Mouse (Mus musculus) T-cell, adult 2 months (primary cell): Measurements from ENCODE around the gene Inppl1.
A peak's percentile ranks its signal among the peaks of the same experiment; 100 is the strongest.

ENCODE experiments used
- DNase-seq: peaks from one replicate; pipeline ENCODE4 v3.0.0; 2022; ENCODE audit warnings: low spot score

Inppl1 gene

DNA sequence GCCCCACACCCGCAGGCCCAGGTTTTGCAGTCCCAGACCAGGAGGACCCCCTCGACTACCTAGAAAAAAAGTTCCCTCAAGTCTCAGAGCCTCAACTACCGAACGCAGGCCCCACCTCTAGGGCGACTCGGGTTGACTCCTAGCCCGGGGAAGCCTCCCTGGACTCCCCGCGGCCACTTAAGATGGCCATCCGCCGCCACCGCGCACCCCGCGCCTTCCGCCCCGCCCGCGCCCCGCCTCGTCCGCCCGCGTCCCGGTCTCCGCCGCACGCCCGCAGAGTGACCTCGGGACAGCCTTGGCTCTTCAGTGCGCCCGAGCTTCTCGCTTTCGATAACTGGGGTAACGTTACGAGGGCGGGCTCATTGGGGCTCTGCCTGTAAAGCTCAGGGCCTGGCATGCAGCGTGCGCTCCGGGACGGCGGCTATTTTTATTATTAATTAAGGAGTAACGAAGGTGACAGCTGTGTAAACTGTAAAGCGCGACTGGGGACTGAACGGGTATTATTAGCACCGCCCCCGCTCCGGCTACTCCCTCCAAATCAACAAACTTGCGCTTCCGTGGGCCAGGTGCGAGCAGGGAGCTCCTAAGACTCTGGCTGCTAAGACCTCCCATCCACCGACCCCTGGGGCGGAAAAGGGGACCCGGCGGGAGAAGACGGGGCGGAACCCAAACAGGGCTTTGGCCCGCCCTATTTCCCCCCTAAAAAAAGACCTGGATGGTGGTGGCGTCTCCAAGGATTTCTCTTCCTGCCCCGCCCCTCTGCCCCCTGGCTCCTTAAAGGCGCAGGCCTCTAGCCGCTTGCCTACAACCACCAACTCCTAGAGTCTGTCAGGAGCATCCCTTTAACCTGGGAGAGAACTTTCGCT, at the start of gene Inppl1:
Gene Inppl1, minus strand, starts transcription at position 624 of the 866 bp plus-strand sequence.
- DNase-seq: peak; percentile 18

DNA sequence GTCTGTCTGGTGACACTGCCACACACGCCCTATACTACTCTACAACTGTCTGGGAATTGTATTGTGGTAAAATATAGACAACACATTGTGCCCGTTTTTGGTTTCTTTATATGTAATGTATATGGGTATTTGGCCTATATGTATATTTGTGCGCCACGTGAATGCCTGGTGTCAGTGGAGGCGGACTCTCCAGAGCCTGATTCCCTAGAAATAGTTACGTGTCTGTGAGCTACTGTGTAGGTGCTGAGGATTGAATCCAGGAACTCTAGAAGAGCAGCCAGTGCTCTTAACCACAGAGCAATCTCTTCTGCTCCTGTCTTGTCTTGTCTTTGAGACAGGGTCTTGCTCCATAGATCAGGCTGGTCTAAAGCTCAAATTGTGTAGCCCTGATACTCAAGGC, 48.2 kb upstream of the Inppl1 start:
- DNase-seq: no peak

DNA sequence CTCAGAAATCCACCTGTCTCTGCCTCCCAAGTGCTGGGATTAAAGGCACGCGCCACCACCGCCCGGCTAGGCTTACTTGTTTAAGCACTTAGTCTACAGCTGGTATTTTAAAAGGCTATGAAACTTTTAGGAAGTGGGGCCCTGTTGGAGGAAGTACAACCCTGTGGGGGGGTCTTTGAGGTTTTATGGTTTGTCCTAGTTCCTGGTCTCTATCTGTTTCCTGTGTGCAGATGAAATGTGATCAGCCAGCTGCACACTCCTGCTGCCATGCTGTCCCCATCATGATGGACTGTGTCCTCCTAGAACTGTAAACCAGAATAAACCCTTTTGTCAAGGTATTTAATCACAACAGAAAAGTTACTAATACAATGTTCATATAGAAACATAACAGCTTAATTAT, 46.1 kb upstream of the Inppl1 start:
- no peak for DNase-seq

DNA sequence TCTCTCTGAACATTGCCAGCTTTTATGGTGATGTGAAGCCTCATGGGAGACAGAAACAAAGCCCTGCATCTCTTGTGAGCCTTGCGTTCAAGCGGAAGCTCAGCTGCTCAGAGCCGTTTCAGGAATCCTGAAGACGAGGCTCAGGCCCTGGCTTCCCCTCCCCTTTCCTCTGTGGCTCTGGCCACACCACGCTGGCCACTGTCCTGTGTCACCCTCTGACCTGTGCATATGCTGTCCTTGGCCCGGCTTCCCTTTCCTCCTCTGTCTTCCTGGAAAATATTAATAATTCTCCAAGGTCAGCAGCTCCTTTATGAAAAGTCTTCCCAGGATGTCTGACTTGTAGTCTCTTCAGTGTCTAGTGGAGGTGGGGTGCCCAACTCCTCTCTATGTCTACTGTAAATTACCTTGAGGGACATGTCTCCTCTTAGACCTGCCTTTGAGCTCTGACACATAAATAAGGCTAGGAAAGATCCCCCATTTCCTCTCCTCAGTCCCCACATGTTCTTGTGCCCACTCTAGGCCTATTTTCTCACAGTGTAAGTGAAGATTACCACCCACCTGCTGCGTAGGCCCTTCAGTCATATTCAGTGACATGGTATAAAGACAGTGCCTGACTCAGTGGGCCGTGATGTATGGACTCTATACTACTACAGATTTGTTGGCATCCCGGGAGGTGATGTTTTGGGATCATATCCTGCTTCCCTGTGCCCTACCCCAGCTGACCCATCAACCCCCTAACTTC, 44.6 kb upstream of the Inppl1 start:
- no peak for DNase-seq

DNA sequence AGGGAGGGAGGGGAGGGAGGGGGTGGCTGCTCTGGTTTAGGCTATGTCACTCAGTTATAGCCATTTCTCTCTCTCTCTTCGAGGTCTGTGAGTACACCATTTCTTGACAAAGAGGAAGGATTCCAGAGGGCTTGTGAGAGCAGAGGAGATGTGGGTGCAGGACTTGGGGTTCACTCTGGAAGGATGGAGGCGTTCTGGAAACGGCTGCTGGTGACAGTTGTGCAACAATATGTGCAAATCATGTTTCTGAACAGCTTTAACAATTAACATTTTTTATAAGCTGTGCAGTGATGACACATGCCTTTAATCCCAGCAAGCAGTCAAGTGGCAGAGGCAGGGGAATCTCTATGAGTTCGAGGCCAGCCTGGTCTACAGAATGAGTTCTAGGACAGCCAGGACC, 42.8 kb upstream of the Inppl1 start:
- DNase-seq: no peak

DNA sequence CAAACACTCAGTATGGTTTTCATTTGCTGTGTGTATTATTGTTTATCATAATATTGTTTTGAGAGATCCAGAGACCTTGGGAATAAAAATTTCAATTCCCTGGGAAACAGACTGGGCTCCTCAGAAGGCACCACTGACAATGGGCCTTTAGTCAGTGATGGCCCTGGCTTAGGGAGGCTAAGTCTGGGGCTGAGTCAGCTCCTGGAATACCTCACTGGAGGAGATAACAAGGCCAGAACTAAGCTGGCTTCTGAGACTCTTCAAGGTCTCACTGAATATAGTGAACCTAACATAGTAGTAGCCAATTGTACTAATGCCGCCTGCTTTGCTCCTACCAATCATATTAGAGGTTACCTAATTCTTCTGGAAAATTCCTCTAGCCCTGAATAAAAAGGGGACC, 37.9 kb upstream of the Inppl1 start:
- DNase-seq: no peak

DNA sequence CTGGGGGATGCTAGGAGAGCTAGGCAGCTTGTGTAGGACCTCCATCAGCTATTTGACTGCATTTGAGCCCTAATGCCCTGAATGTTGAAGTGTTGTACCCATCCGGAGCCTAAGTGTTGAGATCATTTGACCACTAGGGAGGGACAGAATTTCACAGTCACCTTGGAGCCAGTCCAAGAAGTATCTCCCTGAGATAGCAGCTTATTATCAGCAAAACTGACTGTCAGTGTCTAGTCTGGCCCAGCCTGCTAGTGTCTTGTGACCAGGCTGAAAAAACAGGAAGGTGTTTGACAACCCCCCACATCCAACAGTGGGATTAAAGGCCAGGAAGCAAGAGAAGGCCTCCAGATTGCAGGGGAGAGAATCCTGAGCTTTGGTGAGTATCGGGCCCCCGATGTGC, 33.3 kb upstream of the Inppl1 start:
- no peak for DNase-seq

DNA sequence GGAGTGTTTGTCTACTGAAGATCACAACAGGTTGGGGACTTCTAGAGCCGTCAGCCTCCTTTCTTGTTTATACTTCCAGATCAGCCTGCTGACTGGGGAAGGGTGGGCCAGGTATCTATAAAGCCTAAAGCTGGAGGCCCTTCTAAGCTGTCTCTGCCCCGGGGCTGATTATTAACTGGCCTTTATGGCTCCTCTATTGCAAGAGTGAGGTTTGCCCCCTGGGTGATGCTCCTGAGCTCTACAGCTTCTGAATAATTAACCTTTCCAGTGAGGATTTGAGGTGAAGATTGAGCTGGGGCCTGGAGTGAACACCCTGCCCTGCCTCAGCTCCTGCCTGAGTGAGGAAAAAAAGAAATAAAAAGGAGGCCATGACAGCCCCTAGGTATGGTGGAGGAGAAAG, 32.6 kb upstream of the Inppl1 start, which contains the start of gene Folr1:
Gene Folr1, minus strand, starts transcription at position 160 of the 400 bp plus-strand sequence.
- no peak for DNase-seq

DNA sequence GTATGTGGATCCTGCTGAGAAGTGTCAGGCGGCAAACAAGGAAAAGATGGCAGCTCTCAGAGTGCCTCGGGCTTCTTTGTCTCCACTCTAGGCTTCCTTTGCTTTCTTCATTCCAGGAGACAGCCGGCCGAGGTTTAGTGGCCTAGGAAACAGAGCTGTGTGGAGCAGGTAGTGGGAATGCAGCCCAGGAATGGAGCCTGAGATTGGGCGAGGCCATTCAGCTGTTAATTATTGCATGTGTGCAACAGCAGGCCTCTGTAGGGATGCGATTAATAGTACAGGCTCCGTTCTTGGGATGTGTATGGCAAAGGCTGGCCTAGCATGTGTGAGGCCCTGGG, 31.1 kb upstream of the Inppl1 start:
- no peak for DNase-seq

DNA sequence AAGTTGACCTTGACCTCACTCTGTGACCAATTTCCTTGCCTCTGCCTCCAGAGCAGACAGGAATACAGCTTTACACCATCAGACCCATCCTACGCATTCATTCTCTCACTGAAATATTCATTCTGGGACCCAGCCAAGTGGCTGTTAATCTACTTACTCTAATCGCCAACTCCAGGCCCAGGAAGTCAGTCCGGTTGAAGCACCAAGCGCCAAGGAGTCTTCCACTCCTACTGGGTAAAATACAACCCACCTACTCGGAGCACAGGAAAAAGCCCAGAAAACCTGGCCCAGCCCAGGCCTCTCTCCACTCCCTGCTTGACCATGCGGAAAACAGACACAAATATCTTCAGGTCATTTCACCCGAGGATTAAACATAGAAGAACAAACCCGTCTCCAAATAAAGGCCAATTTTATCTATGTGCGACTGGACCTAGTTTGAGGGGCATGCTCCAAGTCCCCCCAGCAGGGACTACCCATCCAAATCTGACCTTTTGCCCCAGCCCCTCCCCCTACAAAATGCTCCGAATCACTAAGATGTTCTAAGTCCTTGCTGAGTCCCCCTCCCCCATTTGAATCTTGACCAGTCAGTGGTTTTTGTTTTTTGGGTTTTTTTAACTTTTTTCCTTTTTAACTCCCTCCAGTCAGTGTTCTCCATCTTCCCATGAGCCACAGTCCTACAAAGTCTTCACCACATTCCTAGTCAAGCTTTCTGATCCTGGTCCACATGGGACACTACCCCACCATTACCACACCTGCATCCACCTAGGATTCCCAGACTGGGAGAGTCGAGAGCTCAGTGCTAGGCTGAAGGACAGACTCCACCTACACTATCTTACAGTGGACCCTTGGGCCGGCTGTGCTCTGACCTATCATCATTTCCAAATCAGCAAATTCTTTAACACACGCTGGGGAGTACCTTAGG, 30.5 kb upstream of the Inppl1 start:
- DNase-seq: no peak

DNA sequence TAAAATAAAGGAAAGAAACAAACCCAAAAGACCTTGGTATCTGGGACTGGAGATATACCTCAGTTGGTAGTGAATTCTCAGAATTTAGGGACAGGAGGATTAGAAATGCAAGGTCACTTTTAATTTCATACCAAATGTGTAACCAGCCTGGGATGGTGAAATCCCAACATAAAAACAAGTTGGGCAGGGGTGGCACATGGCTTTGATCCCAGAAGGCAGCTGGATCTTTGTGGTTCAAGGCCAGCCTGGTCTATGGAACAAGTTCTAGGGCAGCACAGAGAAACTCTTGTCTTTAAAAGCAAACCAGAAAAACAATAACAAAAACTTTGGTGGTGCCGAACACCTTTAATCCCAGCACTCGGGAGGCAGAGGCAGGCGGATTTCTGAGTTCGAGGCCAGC, 29.5 kb upstream of the Inppl1 start:
- no peak for DNase-seq

DNA sequence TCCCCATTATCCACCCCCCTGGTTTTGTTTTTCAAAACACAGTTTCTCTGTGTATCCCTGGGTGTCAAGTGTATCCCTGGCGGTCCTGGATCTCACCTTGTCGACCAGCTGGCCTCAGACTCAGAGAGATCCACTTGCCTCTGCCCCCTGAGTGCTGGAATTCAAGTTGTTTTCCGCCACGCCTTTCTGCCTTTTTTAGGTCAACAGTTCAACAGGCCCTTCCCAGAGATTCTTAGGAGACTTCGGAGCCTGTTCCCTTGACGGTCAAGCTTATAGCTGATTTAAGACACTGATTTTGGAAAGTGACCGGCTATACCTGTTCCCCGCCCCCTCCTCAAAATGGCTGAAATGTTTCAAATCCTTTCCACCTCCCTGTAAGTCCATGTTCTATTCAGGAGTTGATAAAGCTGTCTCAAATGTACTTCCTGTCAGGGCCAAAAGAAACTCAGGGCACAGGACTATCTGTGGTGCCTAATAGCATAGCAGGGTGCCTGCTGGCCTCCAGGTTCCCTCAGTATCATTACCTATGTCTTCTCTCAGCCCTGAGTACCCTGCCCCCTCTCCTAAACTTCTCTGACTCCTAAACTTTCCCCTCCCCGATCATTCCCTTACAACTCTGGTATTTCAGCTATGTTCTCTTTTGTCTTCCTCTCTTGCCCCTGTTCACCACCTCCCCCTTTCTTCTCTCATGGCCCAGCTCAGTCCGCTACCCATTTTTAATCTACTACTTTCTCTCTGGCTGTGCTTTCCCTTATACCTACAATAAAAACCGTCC, 28.6 kb upstream of the Inppl1 start:
- DNase-seq: no peak

DNA sequence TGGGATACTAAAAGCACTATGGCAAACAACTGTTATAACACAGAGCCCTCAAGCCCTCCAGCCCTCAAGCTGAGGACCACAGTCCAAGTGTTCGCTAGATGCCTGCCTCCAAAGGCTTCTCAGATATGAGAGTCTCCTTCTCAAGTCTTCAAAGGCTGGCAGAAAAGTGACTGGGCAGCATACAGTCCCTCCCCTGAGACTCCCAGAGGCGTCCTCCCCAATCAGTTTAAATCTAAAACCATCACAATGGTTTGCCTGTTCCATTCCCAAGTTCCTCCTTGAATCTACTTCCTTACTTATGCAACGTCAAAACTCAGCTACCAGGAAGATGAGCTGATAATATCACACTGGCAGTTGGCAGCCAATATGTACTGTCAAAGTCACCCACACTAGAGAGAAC, 25.4 kb upstream of the Inppl1 start, which contains the start of gene Anapc15:
Gene Anapc15, plus strand, starts transcription at position 301 of the 400 bp plus-strand sequence.
- no peak for DNase-seq

DNA sequence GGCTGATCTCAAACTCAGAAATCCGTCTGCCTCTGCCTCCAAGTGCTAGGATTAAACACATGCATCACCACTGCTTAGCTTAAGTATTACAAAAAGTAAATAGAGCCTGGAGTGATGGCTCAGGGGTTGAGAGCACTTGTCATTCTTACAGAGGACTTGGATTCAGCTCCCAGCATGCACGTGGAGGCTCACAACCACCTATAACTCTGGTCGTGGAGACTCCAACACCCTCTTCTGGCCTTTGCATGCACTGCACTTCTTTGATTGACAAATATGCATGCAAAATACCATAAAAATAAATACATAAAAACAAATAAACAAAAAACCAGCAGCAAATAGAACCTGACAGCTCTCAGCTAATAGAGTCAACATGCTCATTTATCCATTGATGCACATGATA, 24.3 kb upstream of the Inppl1 start:
- no peak for DNase-seq

DNA sequence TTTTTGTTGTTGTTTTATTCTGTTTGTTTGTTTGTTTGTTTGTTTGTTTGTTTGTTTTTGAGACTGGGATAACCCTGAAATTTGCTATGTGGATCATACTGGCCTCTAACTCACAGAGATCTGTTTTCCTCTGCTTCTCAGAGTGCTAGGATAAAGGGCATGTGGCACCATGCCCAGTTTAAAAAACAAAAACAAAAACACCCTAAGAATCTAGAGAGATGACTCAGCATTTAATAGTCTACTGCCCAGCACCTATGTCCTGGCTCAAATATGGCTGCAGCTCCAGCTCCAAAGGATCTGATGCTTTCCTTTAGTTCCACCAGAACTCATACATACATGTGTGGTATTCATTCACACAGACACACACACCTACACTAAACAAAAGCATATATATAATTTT, 22.9 kb upstream of the Inppl1 start:
- DNase-seq: no peak

DNA sequence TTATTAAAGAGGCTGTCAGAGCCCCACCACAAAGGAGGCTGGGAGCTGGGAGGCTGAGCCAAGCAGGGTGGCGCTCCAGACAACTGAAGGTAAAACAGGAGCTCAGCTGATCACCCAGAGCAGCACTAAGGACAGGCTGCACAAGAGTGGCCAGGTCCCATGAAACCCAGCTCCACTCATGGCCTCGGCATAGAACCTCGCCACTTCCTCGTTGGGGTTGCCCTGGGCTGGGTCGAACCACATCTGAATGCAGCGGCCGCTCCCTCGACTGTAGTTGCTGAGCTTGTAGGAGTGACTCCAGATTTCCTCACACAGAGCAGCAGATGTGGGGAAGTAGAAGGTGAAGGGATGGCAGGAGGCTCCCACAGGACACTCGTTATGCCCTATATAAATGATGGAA, 20.3 kb upstream of the Inppl1 start:
- no peak for DNase-seq

DNA sequence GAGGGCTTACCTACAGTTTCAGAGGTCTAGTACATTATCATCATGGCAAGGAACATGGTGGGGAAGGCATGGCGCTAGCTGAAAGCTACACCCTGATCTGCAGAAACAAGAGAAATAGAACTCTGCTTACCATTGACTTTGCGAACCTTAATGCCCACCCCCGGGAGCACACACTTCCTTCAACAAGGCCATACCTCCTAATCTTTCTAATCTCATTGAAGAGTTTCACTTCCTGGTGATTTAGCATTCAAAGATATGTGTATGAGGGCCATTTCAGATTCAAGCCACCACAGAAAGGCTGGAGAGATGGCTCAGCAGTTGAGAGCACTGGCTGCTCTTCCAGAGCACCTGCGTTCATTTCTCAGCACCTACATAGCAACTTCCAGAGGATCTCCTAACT, 19.1 kb upstream of the Inppl1 start, which contains the start of gene Folr2:
Gene Folr2, minus strand, starts transcription at position 101 of the 400 bp plus-strand sequence.
- no peak for DNase-seq

DNA sequence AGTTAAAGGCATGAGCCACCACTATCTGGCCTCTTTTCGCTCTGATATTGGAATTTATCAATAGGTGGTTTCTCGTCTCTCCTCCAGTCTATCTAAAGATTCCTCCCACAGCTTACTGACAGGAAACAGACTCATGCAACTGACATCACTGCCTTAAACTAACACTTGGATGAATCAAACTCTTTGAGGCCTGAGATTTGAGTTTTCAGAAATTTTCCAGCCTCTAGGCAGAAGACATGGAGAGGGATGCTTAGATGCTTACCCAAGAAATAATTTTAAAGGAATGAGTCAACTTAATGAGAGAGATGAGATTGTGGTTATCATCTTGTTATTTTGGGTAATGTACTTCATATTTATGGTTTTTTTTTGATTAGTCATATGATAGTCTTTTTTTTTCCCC, 15.8 kb upstream of the Inppl1 start:
- DNase-seq: no peak

DNA sequence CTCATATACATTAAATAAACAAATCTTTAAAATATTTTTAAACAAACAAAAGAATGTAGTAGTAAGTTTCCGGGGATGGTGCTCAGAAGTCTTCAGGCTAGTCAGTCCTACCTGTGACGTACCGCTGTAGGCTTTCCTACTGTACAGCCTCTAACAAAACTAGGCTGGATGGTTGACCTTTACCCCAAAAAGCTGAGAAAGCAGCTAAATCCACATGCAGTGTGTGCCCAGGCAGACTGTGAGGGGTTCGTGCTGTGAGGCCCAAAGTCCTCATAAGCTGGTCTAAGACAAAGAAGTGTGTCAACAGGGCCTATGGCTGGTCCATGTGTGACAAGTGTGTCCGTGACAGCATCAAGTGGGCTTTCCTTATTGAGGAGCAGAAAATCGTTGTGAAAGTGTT, 14.8 kb upstream of the Inppl1 start:
- no peak for DNase-seq

DNA sequence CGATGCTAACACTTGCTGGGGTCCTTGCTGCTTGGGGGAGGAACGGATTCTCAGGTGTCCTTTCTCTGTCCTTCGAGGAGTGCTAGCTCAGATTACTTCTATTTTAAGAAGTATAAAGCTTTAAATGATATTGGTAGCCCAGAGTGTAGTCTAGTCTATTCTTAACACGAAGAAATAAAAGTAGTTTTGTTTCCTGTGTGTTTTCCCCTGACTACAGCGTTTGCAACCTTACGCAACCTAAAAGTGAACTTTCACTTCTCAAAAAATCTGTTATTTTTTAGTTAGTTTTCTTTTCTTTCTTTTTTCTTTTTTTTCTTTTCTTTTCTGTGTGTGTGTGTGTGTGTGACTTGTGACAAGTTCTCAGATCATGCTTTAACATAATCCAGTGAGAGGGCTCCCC, 13.7 kb upstream of the Inppl1 start:
- no peak for DNase-seq

DNA sequence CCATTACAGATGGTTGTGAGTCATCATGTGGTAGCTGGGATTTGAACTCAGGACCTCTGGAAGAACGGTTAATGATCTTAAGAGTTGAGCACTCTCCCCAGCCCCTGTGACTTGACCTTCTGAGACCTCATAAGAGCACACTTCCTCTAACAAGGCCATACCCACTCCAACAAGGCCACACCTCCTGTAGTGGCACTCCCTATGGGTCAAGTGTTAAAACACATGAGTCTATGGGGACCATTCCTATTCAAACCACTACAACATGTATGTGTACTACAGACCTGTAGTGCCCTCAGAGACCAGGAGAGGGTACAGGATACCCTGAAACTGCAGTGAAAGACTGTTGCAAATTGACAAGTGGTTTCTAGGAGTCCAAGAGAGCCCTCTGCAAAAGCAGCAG, 9.9 kb upstream of the Inppl1 start:
- DNase-seq: no peak

DNA sequence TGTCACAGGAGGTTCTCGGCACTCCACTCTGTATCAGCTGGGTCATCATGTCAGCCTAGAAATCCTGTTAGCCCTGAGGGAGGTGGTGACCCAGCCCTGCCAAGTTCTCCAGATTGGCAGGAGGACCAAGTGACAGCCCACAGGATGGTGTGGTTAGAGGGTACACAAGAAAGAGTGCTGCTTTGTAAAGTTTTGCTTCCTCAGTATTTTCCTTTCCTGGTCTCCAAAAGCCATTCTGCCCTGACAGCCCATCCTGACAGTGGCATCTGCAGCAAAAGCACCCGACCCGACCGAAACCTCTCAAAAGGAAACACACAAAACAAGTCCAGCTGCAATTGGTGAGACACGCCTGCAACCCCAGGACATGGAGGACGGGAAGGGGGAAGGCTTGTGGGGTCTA, 6.2 kb upstream of the Inppl1 start:
- DNase-seq: no peak
